Mouse (Mus musculus): ENCODE results near the gene Spata16. TPM values are rescaled to one million over a fixed set of nuclear protein-coding genes. Genes with fewer than 3 reads are reported as not detected.
"Not testable (repeated sequence)": the region's sequence is repeated elsewhere in the genome, so short reads cannot be mapped to it uniquely, and the experiment has no call there.

Spata16 gene
- polyA plus RNA-seq, 1 experiment from 2014 or later: not detected

GRCm38 (mm10) chr3:26646834-26647233, 9.4 kb downstream of the Spata16 start:
- DNase-seq (ENCODE audit: low spot score): no peak
- Histone ChIP-seq H3K4me2 (ENCODE audit: low read depth) (no peak overlapping the region), H3K4me1 (ENCODE audit: control insufficient read depth, insufficient read depth, low read length) (no peaks in the 10 kb centered on the region), H3K27ac (ENCODE audit: low read depth, low read length) (no peak overlapping the region), H3K9me3 (ENCODE audit: control insufficient read depth, low read length) (no peaks in the 10 kb centered on the region), H3K9ac (ENCODE audit: low read length) (no peak overlapping the region), H3K36me3 (ENCODE audit: control insufficient read depth, insufficient read depth, low read length) (no peaks in the 10 kb centered on the region), H3K27me3 (ENCODE audit: control insufficient read depth, insufficient read depth, low read length) (no peaks in the 10 kb centered on the region), H3K4me3 (ENCODE audit: low read depth, low read length) (no peak overlapping the region)
- ATAC-seq (ENCODE audit: insufficient read depth, low FRiP score, low TSS enrichment): no peak
- WGBS: 86% methylated on average over 7 of the region's 7 CpGs

DNA sequence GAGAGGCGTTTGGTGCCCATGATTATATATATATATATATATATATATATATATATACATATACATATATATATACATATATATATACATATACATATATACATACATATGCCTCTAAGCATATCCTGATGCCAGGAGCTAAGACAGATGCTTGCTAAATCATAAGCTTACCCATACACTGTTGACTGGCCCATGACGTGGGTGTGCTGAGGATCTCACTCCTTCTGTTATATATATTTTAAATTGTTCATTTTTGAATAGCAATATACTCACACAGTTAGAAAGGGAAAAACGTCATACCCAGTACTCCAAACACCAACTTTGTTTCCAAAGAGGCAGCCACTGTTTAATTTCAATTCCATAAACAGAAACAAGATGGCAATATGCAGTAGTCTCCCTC, 48.4 kb downstream of the Spata16 start:
- Histone ChIP-seq H3K4me3 (ENCODE audit: low read depth, low read length) (no peak overlapping the region), H3K9ac (ENCODE audit: low read length) (no peak overlapping the region), H3K9me3 (ENCODE audit: control insufficient read depth, low read length) (no peaks in the 10 kb centered on the region), H3K27ac (ENCODE audit: low read depth, low read length) (no peak overlapping the region), H3K4me2 (ENCODE audit: low read depth) (no peak overlapping the region), H3K4me1 (ENCODE audit: control insufficient read depth, insufficient read depth, low read length) (no peaks in the 10 kb centered on the region), H3K36me3 (ENCODE audit: control insufficient read depth, insufficient read depth, low read length) (no peaks in the 10 kb centered on the region), H3K27me3 (ENCODE audit: control insufficient read depth, insufficient read depth, low read length) (no peaks in the 10 kb centered on the region)
- WGBS: 78% methylated on average over 3 of the region's 3 CpGs
- no peak for DNase-seq (ENCODE audit: low spot score)
- no peak for ATAC-seq (ENCODE audit: insufficient read depth, low FRiP score, low TSS enrichment)

- not testable (repeated sequence) for H3K27ac ChIP-seq (ENCODE audit: low read depth, low read length); DNase-seq (ENCODE audit: low spot score); H3K9me3 ChIP-seq (ENCODE audit: control insufficient read depth, low read length); H3K4me2 ChIP-seq (ENCODE audit: low read depth); H3K36me3 ChIP-seq (ENCODE audit: control insufficient read depth, insufficient read depth, low read length); H3K4me1 ChIP-seq (ENCODE audit: control insufficient read depth, insufficient read depth, low read length); H3K4me3 ChIP-seq (ENCODE audit: low read depth, low read length); H3K9ac ChIP-seq (ENCODE audit: low read length); H3K27me3 ChIP-seq (ENCODE audit: control insufficient read depth, insufficient read depth, low read length); ATAC-seq (ENCODE audit: insufficient read depth, low FRiP score, low TSS enrichment)
- 82% methylated on average over 5 of the region's 5 CpGs for WGBS
Observed at GRCm38 (mm10) chr3:26709492-26709891, 72.1 kb downstream of the Spata16 start.

DNA sequence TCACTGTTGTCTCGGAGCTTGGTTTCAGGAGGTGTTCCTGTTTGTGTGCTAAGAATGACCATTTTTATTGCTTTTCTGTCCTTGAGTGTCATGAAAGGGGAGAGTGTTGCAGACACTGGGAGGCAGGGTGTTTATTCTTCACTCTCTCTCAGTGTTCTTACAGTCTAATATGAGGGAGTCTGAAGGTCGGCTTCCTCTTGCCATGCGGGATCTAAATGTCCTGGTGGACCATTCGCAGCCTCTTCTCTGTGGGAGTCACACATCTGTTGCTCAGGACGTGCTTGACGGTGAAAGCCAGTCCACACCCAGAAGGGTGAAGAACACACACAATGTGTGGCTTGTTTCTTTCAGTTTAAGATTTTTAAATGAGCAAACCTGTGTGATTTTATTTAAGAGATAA, 90.1 kb downstream of the Spata16 start:
- no peak overlapping the region for H3K9ac ChIP-seq (ENCODE audit: low read length)
- ATAC-seq (ENCODE audit: insufficient read depth, low FRiP score, low TSS enrichment) (no peak), DNase-seq (ENCODE audit: low spot score) (no peak)
- WGBS: 59% methylated on average over 6 of the region's 6 CpGs
- H3K4me1 ChIP-seq (ENCODE audit: control insufficient read depth, insufficient read depth, low read length): no peaks in the 10 kb centered on the region
- H3K9me3 ChIP-seq (ENCODE audit: control insufficient read depth, low read length): no peaks in the 10 kb centered on the region
- no peak overlapping the region for H3K4me2 ChIP-seq (ENCODE audit: low read depth)
- no peak overlapping the region for H3K27ac ChIP-seq (ENCODE audit: low read depth, low read length)
- H3K36me3 ChIP-seq (ENCODE audit: control insufficient read depth, insufficient read depth, low read length): no peaks in the 10 kb centered on the region
- H3K27me3 ChIP-seq (ENCODE audit: control insufficient read depth, insufficient read depth, low read length): no peaks in the 10 kb centered on the region
- H3K4me3 ChIP-seq (ENCODE audit: low read depth, low read length): no peak overlapping the region

GRCm38 (mm10) chr3:26750492-26750891, 113.1 kb downstream of the Spata16 start:
- no peak for ATAC-seq (ENCODE audit: insufficient read depth, low FRiP score, low TSS enrichment)

DNA sequence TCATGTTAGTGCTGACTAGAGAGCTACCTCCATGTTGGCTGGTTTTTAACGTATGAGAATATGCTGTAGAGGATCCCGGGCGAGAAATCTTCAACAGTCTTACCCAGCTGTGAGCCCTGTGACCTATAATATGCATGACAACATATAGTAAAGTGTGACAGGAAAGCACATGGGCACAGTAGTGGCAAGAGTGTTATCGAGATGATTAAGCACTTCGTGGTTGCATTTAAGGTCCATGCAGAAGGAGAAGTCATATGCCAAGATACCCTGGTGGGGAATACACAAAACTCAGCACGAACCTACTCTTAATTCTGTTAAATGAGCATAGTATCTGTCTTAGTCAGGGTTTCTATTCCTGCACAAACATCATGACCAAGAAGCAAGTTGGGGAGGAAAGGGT, 115.0 kb downstream of the Spata16 start:
- Histone ChIP-seq H3K36me3 (ENCODE audit: control insufficient read depth, insufficient read depth, low read length) (no peaks in the 10 kb centered on the region), H3K9me3 (ENCODE audit: control insufficient read depth, low read length) (no peaks in the 10 kb centered on the region), H3K4me3 (ENCODE audit: low read depth, low read length) (no peak overlapping the region), H3K27ac (ENCODE audit: low read depth, low read length) (no peak overlapping the region), H3K4me2 (ENCODE audit: low read depth) (no peak overlapping the region), H3K4me1 (ENCODE audit: control insufficient read depth, insufficient read depth, low read length) (no peaks in the 10 kb centered on the region), H3K27me3 (ENCODE audit: control insufficient read depth, insufficient read depth, low read length) (no peaks in the 10 kb centered on the region), H3K9ac (ENCODE audit: low read length) (no peak overlapping the region)
- no peak for ATAC-seq (ENCODE audit: insufficient read depth, low FRiP score, low TSS enrichment)
- 88% methylated on average over 6 of the region's 6 CpGs for WGBS
- no peak for DNase-seq (ENCODE audit: low spot score)

More at GRCm38 (mm10) chr3:26750492-26750891, 113.1 kb downstream of the Spata16 start:
- H3K36me3 ChIP-seq (ENCODE audit: control insufficient read depth, insufficient read depth, low read length): no peaks in the 10 kb centered on the region
- 86% methylated on average over 2 of the region's 2 CpGs for WGBS
- H3K27me3 ChIP-seq (ENCODE audit: control insufficient read depth, insufficient read depth, low read length): no peaks in the 10 kb centered on the region
- no peaks in the 10 kb centered on the region for H3K4me1 ChIP-seq (ENCODE audit: control insufficient read depth, insufficient read depth, low read length)
- H3K4me3 ChIP-seq (ENCODE audit: low read depth, low read length): no peak overlapping the region
- H3K4me2 ChIP-seq (ENCODE audit: low read depth): no peak overlapping the region
- no peaks in the 10 kb centered on the region for H3K9me3 ChIP-seq (ENCODE audit: control insufficient read depth, low read length)
- no peak for DNase-seq (ENCODE audit: low spot score)
- H3K27ac ChIP-seq (ENCODE audit: low read depth, low read length): no peak overlapping the region
- H3K9ac ChIP-seq (ENCODE audit: low read length): no peak overlapping the region

DNA sequence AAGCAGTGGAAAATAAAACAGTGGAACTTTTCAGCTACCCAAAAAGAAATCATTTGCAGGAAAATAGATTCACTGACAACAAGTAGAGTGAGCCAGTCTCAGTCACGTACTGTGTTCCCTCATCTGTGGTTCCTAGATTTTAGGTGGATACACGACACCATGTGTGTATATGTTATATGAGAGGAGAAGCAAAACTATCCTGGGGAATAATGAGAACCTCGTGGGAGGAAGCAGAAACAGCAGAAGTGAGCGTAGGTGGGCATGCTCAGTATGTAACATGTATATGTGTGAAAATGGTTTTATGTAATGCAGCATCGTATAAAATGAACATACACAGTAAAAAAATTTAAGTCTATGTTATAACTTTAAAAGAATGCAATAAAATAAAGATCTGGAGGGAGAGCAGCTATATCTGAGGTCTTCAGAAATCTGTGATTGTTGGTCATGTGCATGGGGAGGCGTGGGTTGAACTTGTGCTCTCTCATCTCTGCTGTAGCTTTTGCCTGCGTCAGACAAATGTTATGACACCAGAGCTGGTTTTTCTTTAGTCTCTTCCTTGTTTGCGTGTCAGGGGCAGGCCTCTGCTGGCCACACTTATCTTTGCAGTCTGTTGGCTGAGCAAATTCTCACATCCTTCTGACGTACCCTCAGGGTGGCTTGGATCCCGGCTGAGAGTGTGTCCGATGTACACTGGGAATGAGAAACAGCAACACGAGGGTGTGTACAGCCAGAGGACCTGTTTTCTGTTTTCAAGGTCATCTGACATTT, 156.1 kb downstream of the Spata16 start:
- 85% methylated on average over 12 of the region's 12 CpGs for WGBS
- H3K4me2 ChIP-seq (ENCODE audit: low read depth): no peak overlapping the region
- no peaks in the 10 kb centered on the region for H3K9me3 ChIP-seq (ENCODE audit: control insufficient read depth, low read length)
- ATAC-seq (ENCODE audit: insufficient read depth, low FRiP score, low TSS enrichment) (no peak), DNase-seq (ENCODE audit: low spot score) (no peak)
- H3K4me3 ChIP-seq (ENCODE audit: low read depth, low read length): no peak overlapping the region
- no peaks in the 10 kb centered on the region for H3K27me3 ChIP-seq (ENCODE audit: control insufficient read depth, insufficient read depth, low read length)
- H3K27ac ChIP-seq (ENCODE audit: low read depth, low read length): no peak overlapping the region
- no peak overlapping the region for H3K9ac ChIP-seq (ENCODE audit: low read length)
- no peaks in the 10 kb centered on the region for H3K4me1 ChIP-seq (ENCODE audit: control insufficient read depth, insufficient read depth, low read length)
- no peaks in the 10 kb centered on the region for H3K36me3 ChIP-seq (ENCODE audit: control insufficient read depth, insufficient read depth, low read length)

- Histone ChIP-seq H3K9me3 (ENCODE audit: control insufficient read depth, low read length) (no peaks in the 10 kb centered on the region), H3K9ac (ENCODE audit: low read length) (no peak overlapping the region), H3K4me3 (ENCODE audit: low read depth, low read length) (no peak overlapping the region), H3K4me2 (ENCODE audit: low read depth) (no peak overlapping the region), H3K36me3 (ENCODE audit: control insufficient read depth, insufficient read depth, low read length) (no peaks in the 10 kb centered on the region), H3K4me1 (ENCODE audit: control insufficient read depth, insufficient read depth, low read length) (no peaks in the 10 kb centered on the region), H3K27ac (ENCODE audit: low read depth, low read length) (no peak overlapping the region), H3K27me3 (ENCODE audit: control insufficient read depth, insufficient read depth, low read length) (no peaks in the 10 kb centered on the region)
- 73% methylated on average over 7 of the region's 7 CpGs for WGBS
- ATAC-seq (ENCODE audit: insufficient read depth, low FRiP score, low TSS enrichment): peak; percentile 52
- peak; percentile 15 for DNase-seq (ENCODE audit: low spot score)
Observed at GRCm38 (mm10) chr3:26795851-26796538, 158.6 kb downstream of the Spata16 start.

DNA sequence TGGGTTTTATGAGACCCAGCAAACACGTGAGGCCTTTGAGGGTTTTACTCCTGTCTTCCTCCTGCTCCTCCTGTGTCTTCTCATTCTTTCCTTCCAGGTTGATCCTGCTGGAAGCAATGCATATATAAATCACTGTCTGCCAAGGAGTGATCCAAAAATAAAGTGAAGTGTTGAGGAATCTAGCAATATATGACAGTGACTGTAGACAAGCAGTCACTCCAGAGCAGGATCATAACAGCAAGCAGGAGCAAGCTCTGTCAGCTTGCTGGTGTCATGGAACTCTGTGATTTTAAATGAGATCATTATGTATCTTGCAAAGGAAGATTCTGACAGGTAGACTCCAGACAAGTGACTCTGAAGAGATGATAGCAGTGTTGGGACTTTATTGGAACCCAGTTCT, 159.5 kb downstream of the Spata16 start:
- 79% methylated on average over 1 of the region's 1 CpGs for WGBS
- Histone ChIP-seq H3K4me3 (ENCODE audit: low read depth, low read length) (no peak overlapping the region), H3K36me3 (ENCODE audit: control insufficient read depth, insufficient read depth, low read length) (no peaks in the 10 kb centered on the region), H3K9me3 (ENCODE audit: control insufficient read depth, low read length) (no peaks in the 10 kb centered on the region), H3K4me1 (ENCODE audit: control insufficient read depth, insufficient read depth, low read length) (no peaks in the 10 kb centered on the region), H3K27me3 (ENCODE audit: control insufficient read depth, insufficient read depth, low read length) (no peaks in the 10 kb centered on the region), H3K4me2 (ENCODE audit: low read depth) (no peak overlapping the region), H3K27ac (ENCODE audit: low read depth, low read length) (no peak overlapping the region), H3K9ac (ENCODE audit: low read length) (no peak overlapping the region)
- no peak for ATAC-seq (ENCODE audit: insufficient read depth, low FRiP score, low TSS enrichment)
- no peak for DNase-seq (ENCODE audit: low spot score)

Data from neural tube, embryonic 11.5 days (tissue).